15 mouse cellular contexts compared by ENCODE assay signal in the genomic region with DNA sequence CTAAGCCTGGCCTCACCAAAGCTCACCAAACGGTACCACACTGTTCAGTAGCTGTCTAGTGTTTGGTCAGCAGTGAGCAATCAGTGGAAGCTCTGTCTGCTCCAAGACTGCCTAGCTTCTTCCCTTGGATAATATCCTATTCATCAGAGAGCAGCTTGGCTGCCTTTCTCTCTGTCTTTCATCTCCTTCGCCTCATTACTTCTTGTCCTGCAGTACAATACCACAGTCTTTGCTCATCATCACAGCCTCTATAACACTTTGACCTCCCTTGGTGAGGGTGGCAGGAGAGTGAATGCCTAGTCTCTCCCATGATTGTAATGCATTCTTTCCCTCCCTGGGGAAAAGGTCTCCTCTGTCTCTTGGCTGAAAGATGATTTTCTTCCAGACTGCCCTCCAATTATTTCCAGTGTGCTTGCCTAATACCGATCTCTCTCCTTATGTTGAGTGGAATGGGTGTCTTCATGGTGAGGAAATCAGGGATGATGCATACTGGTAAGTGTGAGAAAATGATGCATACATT.
DNase-seq lines count a peak whose midpoint lies in the region; ATAC-seq and TF ChIP-seq lines count a peak whose summit lies in the region.
"Had no signal": no experiment of that assay in that cellular context is flagged by ENCODE, and none has a peak within 500 bp of the region (broad histone marks: within the 10 kb centered on the region; RNA-seq: fewer than 3 reads in every experiment).

No protein-coding gene starts in this region.

- no peaks in the 10 kb centered on the region for H3K9me3 ChIP-seq in embryonic facial prominence, embryonic 11.5 days (replicated peaks; ENCODE audit: control insufficient read depth, low read length)
- no peaks in the 10 kb centered on the region for H3K9me3 ChIP-seq in embryonic facial prominence, embryonic 10.5 days
- H3K9me3 ChIP-seq in embryonic facial prominence, embryonic 14.5 days (ENCODE audit: control insufficient read depth, low read length) = no peaks in the 10 kb centered on the region
- H3K9me3 ChIP-seq: liver, embryonic 12.5 days; midbrain, embryonic 10.5 days; neural tube, embryonic 13.5 days had no signal

- DNase-seq in embryonic facial prominence, embryonic 11.5 days (ENCODE audit: low spot score) = no peak
- no peak for DNase-seq in embryonic facial prominence, embryonic 10.5 days (ENCODE audit: low spot score)
- peak; percentile 12 for DNase-seq in embryonic facial prominence, embryonic 14.5 days (ENCODE audit: low spot score)
- peak; percentile 13 for DNase-seq in lung, postnatal 10 days
- DNase-seq in frontal cortex, postnatal 10 days (ENCODE audit: low spot score in 2 of 2) = no peak
- DNase-seq in gastrocnemius, postnatal 10 days = no peak
- no peak for DNase-seq in urinary bladder, postnatal 14 days (ENCODE audit: low spot score)
- DNase-seq: adrenal gland, postnatal 14 days; cerebellum, postnatal 36 days; heart, adult 18-20 months had no signal

- H3K79me2 ChIP-seq in C2C12 (ENCODE audit: control insufficient read depth, insufficient read depth) = no peaks in the 10 kb centered on the region

- no peak overlapping the region for H3K27ac ChIP-seq in embryonic facial prominence, embryonic 11.5 days (replicated peaks; ENCODE audit: low read depth, low read length)
- no peak overlapping the region for H3K27ac ChIP-seq in embryonic facial prominence, embryonic 10.5 days (replicated peaks)
- no peak overlapping the region for H3K27ac ChIP-seq in embryonic facial prominence, embryonic 14.5 days (replicated peaks; ENCODE audit: low read depth, low read length)
- H3K27ac ChIP-seq: kidney, postnatal 0 days; liver, embryonic 12.5 days; midbrain, embryonic 10.5 days; neural tube, embryonic 13.5 days had no signal

- WGBS in embryonic facial prominence, embryonic 11.5 days = 43% methylated on average over 3 of the region's 3 CpGs
- WGBS in embryonic facial prominence, embryonic 10.5 days = 40% methylated on average over 3 of the region's 3 CpGs
- WGBS in embryonic facial prominence, embryonic 14.5 days = 46% methylated on average over 3 of the region's 3 CpGs

- H3K27me3 ChIP-seq in embryonic facial prominence, embryonic 11.5 days (ENCODE audit: control insufficient read depth, insufficient read depth, low read length) = no peaks in the 10 kb centered on the region
- no peaks in the 10 kb centered on the region for H3K27me3 ChIP-seq in embryonic facial prominence, embryonic 10.5 days (replicated peaks; ENCODE audit: low read depth, poor library complexity, severe bottlenecking)
- no peaks in the 10 kb centered on the region for H3K27me3 ChIP-seq in C2C12 (ENCODE audit: control insufficient read depth, insufficient read depth, insufficient read length)
- H3K27me3 ChIP-seq in embryonic facial prominence, embryonic 14.5 days (replicated peaks; ENCODE audit: control insufficient read depth, insufficient read depth, low read length) = no peaks in the 10 kb centered on the region
- H3K27me3 ChIP-seq: liver, embryonic 12.5 days; neural tube, embryonic 13.5 days had no signal

- H3K4me3 ChIP-seq in embryonic facial prominence, embryonic 11.5 days (ENCODE audit: low read depth, low read length) = no peak overlapping the region
- H3K4me3 ChIP-seq in embryonic facial prominence, embryonic 10.5 days = no peak overlapping the region
- no peak overlapping the region for H3K4me3 ChIP-seq in C2C12 (ENCODE audit: insufficient read depth, poor library complexity, severe bottlenecking)
- no peak overlapping the region for H3K4me3 ChIP-seq in embryonic facial prominence, embryonic 14.5 days (ENCODE audit: low read depth, low read length)
- H3K4me3 ChIP-seq: liver, embryonic 12.5 days; midbrain, embryonic 10.5 days; neural tube, embryonic 13.5 days had no signal

- 0 out of 2 replicates have a peak, but pooled peaks have one; percentile 52 for ATAC-seq in embryonic facial prominence, embryonic 11.5 days (replicated peaks; ENCODE audit: insufficient number of reproducible peaks, low FRiP score, low TSS enrichment, low read depth)
- no peak for ATAC-seq in embryonic facial prominence, embryonic 14.5 days (ENCODE audit: low read depth)
- ATAC-seq: liver, embryonic 12.5 days had no signal

- no peaks in the 10 kb centered on the region for H3K4me1 ChIP-seq in embryonic facial prominence, embryonic 11.5 days (ENCODE audit: control insufficient read depth, insufficient read depth, low read length)
- H3K4me1 ChIP-seq in embryonic facial prominence, embryonic 10.5 days = no peaks in the 10 kb centered on the region
- H3K4me1 ChIP-seq in embryonic facial prominence, embryonic 14.5 days (ENCODE audit: control insufficient read depth, insufficient read depth, low read length) = no peaks in the 10 kb centered on the region
- H3K4me1 ChIP-seq: liver, embryonic 12.5 days; neural tube, embryonic 13.5 days had no signal

- H3ac ChIP-seq in C2C12 (ENCODE audit: control insufficient read depth, insufficient read length, low read depth) = no peak overlapping the region

- no peak for TF ChIP-seq CTCF in C2C12 (IDR thresholded peaks at IDR 0.05; ENCODE audit: control insufficient read depth, insufficient read depth, insufficient read length)

- H3K4me2 ChIP-seq in embryonic facial prominence, embryonic 11.5 days (ENCODE audit: low read depth, low read length) = no peak overlapping the region
- H3K4me2 ChIP-seq in embryonic facial prominence, embryonic 14.5 days (ENCODE audit: low read depth, low read length) = no peak overlapping the region
- H3K4me2 ChIP-seq: liver, embryonic 12.5 days; neural tube, embryonic 13.5 days had no signal

- no peaks in the 10 kb centered on the region for H3K36me3 ChIP-seq in embryonic facial prominence, embryonic 11.5 days (replicated peaks; ENCODE audit: control insufficient read depth, insufficient read depth, low read depth, low read length)
- no peaks in the 10 kb centered on the region for H3K36me3 ChIP-seq in embryonic facial prominence, embryonic 10.5 days (replicated peaks)
- no peaks in the 10 kb centered on the region for H3K36me3 ChIP-seq in C2C12 (ENCODE audit: control insufficient read depth, insufficient read depth)
- no peaks in the 10 kb centered on the region for H3K36me3 ChIP-seq in embryonic facial prominence, embryonic 14.5 days (ENCODE audit: control insufficient read depth, insufficient read depth, low read length)
- H3K36me3 ChIP-seq: liver, embryonic 12.5 days; midbrain, embryonic 10.5 days; neural tube, embryonic 13.5 days had no signal

- H3K79me3 ChIP-seq in C2C12 (ENCODE audit: low read depth) = no peaks in the 10 kb centered on the region

- H3K9ac ChIP-seq in embryonic facial prominence, embryonic 11.5 days (replicated peaks; ENCODE audit: low read length) = no peak overlapping the region
- no peak overlapping the region for H3K9ac ChIP-seq in embryonic facial prominence, embryonic 14.5 days (ENCODE audit: low read depth, low read length)
- H3K9ac ChIP-seq: liver, embryonic 12.5 days; neural tube, embryonic 13.5 days had no signal

TF ChIP-seq in C2C12, 6 proteins besides CTCF, POLR2A, EP300 and RAD21:
- TF ChIP-seq CEBPB (IDR thresholded peaks at IDR 0.05; ENCODE audit: low read depth) (peak; percentile 34), MYOG (IDR thresholded peaks at IDR 0.05; ENCODE audit: control insufficient read depth, extremely low read depth, insufficient read length) (no peak)

Comparison
In these comparisons a context has a peak if more than half of its experiments do, and no peak if none do; other contexts are left out.
1. DNase-seq: peak in embryonic facial prominence, embryonic 14.5 days (single experiment) and lung, postnatal 10 days (single experiment); none in embryonic facial prominence, embryonic 11.5 days (single experiment), embryonic facial prominence, embryonic 10.5 days (single experiment), frontal cortex, postnatal 10 days (0 of 2), gastrocnemius, postnatal 10 days (single experiment) and urinary bladder, postnatal 14 days (single experiment).